Mouse (Mus musculus): ENCODE measurements at regions not wholly inside any gene's neighbourhood (a gene's known extent, or its start where the extent isn't known, plus 50 kb on each side); places are given as distances from the start of the nearest gene placed in this dataset.

DNA sequence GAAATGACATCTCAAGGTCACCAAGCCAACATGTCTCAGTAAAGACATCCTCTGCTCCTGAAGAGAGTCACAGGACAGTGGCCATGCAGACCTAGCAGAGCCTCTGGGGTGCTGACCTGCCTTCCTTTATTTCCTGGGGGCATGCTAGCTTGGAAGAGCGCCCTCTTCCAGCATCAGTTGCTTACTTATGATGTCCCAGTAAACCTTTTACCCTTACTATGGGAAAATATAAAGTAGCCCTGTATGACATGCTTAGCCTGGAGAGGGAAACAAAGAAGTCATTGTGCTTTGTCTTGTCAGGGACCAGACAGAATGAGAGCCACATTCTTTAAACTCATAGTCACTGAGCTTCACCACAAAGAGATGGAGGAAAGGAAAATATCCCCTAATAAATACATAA lies 82.9 kb downstream of the Postn start:
- peak; percentile 18 for DNase-seq

DNA sequence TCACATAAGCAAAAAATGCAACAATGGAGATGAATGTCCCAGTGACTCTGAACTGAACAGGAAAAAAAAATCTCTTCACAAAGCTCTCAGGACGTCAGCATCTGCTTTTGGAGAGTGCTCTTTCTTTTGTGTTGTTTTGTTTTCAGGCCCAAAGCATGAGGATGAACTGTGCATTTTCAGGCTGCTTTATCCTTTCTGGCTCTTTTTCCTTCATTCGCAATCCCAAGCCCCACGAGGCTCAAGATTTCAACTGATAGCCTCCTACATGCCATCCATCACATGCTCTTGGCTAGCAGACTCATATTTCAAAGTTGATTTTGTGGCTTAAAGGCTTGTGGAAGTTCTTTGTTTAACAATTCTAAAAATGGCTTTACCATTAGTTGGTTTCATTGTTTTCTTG lies 86.0 kb downstream of the Postn start:
- DNase-seq = peak; percentile 54

DNA sequence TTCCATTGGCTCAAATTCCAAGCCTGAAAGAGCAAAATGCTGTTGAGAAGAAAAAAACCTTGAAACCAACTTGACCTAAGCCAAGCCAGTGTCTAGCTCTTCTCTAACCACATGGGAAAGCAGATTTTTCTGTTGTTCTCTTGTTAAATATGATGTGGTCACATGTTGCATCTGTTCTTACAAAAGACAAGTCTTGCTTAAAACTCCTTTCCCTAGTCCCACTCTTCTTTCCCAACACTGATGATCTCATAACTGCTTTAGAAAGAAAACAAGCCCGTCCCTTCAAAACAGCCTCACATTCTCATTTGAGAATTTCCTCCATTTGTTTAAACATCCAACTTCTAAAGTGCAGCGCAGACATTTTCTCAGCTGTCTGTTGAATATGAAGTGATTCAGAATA lies 96.5 kb downstream of the Postn start:
- DNase-seq = peak; percentile 2

DNA sequence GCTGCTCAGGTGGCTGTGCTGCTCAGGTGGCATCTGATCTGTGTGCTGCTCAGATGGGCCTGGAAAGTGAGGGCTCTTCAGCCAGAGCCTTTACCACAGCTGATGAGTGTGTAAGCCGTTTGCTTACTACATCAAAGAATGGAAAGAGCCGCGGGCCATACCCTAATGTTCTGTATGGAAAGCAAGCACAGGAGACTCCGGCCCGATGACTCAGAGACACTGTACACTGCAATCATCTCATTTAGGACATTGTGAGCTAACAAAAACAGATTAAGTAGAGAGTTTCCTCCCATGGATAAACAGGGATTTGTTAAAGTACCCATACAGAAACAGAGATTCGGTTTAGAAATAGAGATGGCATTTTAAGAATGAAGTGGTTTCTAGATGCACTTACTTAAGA lies 100.5 kb downstream of the Postn start:
- DNase-seq = peak; percentile 82

DNA sequence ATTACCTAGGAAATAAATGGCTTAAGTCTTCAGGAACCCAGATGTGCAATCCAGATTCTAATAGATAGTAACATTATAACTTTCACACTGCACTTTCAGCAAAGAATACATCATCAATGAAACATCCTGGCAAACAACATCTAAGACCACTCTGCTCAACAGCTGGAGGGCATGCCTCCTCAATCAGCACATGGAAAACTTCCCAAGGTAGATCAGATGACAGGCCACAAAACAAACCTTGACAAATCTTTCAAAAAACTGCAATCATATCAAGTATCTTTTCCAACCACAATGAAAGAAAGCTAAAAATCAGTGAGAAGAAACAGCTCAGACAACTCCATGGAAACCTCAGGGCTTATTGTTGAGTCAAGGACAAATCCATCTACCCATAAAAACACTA lies 105.2 kb downstream of the Postn start:
- no peak for DNase-seq

DNA sequence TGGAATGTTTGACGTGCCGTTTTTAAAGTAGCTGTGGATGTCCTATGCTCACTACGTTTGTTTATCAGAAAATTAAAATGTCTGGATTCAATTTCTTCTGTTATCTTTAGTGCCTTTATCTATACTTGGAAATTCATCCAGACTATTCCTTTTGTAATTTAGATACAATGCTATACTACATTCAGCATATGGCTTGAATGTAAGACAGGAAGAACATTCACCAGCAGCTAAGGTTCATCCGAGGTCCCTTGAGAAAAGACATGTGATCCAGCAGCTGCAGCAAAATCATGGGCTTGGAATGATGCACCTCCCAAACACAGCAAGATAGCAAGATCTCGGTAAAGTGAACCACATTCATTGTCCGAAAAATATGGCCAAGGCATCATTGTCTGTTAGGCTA lies 113.3 kb downstream of the Postn start:
- no peak for DNase-seq

DNA sequence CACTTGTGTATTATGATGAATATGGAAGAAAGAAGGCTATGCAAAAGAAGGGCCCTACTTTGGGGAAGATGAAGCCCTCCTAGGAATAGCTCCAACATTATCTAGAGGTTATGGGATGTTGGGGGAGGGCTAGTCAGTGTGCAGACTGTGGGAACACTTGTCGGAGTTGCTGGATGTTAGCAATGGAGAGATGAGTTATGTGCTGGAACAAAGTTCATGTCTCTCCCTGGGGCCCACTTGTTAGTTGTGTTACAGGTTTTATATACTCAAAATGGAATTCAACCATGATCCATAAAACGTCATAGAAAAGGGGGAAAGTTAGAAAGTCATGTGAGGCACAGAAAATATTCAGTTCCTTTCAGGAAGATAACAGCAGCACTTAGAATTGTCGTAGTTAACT lies 115.0 kb downstream of the Postn start:
- no peak for DNase-seq

DNA sequence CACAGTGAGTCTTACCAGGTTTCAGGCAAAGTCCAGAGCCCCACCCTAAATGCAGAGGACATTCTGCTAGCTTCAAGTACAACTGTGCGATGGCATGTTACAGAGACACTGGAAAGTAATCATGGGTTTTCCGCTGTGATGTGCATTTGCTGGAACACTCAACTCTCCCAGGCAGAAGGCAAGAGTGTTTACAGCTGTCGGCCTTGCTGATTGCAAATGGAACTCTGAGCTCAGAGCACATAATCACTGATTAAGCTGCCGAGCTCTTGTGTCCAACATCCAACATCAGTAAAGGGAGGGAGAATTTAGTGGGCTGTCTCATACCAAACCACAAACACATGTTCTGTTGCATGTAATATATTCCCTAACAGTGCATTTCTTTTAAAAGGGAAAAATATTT lies 117.1 kb downstream of the Postn start:
- peak; percentile 97 for DNase-seq

DNA sequence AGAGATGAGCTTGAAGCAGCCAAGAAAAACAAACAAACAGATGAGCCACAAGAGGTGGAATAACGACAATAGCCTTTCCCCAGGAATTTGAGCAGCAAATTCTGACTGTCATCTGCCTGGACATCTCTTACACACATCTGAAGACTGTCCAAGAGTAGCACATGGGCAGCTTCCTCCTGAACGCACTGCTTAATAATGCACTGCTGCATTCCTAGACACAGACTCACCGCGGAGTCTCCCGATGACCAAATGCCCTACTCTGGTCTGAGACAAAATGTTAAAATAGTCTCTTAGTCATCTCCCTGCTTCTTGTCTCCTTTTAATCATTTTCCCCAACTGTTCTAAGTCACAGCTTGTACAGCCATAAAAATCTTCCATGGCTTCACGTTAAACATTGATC lies 119.3 kb downstream of the Postn start:
- DNase-seq = peak; percentile 91

DNA sequence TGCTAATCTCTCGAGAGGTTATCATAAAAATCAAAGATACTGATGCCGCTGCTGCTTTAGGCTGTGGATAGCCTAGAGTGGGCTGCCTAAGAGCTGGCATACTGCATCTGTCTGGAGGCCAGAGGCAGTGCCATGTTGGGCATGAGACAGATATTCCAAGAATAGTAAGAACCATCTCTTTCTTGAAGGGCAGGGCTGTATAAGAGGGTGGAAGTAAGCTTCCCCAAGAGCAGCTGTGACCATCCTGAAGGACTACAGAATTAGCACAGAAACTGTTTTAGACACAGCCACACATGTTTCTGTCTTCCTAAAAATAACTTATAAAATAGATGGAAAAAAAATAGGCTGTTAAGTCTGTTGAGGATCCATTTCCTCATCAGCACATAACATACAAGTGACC lies 126.4 kb downstream of the Postn start:
- no peak for DNase-seq

DNA sequence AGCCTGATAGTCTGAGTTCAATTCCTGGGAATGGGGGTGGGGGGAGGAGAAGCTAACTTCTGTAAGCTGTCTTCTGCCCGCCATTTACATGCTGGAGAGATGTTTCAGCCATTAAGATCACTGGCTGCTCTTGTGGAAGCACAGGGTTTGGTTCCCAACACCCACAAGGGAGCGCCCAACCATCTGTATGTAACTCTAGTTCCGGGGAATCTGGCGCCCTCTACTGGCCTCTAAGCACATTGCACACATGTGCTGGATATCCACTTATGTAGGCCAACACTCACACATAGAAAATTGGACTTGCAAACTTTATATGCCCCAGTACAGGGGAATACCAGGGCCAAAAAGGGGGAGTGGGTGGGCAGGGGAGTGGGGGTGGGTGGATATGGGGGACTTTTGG lies 126.9 kb downstream of the Postn start:
- no peak for DNase-seq

DNA sequence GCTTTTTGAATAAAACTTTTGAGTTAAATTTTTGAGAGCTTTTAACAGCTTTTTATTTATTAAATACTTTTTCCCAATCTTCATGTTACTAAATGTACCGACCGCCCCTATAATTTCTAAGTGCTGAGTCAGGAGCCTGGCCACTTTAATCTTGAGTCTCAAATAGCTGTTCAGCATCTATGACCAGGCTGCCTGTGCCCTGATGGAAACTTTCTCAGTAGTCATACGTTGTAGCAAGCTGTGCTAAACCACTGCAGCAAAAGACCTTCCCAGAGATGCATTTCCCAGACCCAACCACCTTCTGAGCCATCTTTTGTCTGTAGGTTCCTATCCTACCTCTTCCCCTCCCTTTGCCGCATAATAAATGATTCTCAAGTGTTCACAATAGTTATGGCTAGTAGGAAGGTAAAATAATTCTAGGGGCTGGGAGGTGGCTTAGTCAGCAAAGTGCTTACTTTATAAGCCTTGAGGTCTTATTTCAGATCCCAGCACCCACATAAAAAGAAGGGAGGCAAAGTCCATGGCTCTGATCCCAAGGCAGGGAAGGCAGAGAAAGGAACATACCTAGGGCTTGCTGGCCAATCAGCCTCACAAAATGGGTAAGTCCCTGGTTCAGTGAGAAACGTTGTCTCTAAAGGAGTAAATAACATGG lies 129.5 kb downstream of the Postn start:
- no peak for DNase-seq

DNA sequence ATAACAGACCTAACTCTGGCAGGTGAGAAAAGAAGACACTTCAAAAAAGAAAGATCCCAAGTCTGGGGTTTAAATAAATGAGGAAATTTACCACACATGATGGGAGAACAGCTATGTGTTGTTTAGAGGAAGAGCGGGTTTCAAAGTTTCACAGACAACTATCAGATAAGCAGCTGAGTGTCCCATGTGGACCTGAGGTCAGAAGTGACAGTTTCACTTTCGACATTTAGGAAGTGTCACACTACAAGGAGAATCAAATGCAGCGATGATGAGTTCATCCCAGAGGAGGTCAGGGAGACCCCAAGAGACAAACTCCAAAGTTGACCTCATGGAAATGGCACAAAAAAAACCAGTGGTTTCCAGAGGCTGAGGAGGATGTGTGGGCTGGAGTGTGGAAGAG lies 132.7 kb downstream of the Postn start:
- no peak for DNase-seq

DNA sequence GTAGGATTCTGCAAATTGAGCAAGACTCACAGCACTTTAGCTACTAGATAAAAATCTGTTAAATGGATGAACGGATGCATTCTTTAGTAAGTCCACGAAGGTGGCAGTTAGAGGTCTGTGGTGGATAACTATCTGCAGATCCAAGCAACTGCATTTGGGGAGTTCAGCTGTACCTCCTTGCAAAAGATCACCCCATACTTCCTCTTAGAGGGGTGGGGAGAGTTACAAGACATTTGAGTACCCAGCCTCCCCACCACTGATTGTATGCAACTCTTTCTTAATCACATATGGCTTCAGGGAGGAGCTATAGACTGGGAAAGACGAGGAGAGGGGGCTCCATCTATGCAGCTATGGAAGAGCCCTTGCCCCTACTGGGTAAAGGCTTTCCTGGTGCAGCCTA lies 144.1 kb downstream of the Postn start:
- DNase-seq = no peak

DNA sequence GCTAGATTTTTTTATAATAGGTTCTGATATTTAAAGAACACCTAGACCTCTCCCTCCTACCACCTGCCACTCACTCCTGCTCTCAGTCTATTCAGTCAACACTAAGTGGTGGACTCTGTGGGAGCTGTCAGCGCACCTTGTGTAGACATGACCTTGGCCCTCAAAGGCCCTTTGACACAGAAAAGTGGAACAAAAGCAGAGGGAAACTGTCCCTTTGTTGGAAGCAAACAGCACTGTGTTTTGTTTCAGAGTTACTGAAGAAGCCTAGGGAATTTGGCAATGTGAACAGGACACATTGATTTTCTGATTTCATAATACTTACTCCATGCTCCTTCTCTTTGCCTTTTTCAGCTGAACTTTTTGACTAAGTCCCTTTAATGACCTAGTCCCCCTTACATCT lies 146.7 kb downstream of the Postn start:
- DNase-seq = no peak

DNA sequence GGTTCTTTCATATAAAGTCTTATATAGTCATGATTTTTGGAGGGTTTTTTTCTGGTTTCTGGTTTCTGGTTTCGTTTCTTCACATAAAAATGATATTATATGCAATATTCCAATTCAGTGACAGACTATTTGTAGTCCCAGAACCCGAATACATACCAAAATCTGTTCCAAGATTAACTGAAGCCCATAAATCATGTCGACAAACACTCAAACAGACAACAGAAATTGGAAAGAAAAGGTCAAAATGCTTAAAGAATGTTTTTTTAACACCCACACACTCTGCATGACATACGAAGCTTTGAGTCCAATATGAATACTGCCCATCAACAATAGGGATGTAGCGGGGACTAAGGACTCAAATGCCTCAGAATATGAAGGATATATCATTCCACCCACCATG lies 148.0 kb downstream of the Postn start:
- no peak for DNase-seq

DNA sequence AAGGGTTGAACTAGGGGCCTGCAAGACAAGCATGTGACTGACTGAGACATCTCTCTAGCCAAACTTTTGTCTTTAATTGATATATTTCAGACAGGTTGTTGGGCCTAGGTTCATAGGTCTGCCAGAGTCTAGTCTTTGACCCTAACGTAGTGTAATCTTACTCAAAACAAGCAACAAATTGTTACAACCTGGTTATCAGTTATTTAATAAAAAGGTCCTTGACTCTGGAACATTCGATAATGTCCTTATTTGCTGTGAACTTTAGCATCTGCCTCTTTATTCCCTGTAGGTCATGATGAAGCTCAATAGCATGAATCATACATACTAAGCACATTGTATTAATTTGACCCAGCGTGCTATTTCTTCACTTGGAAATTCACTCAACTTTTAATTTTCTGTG lies 156.3 kb downstream of the Postn start:
- no peak for DNase-seq

DNA sequence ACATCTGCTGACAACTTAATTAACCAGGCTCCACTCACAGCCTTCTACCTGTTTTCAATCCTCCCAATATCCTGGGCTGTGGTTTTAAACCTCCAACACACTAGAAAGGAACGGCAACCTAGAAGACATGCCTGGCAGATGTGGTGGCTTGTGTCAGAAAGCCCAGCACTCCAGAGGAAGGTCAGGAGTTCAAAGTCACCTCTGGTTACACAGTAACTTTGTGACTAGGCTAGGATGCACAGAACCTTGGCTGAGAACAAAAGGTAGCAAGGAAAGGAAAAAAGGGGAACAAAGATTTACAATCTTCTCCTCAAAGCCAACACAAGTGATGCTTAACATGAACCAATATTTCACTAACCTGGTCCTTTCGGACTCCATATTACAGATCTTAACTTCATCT lies 161.8 kb downstream of the Postn start:
- DNase-seq = no peak

DNA sequence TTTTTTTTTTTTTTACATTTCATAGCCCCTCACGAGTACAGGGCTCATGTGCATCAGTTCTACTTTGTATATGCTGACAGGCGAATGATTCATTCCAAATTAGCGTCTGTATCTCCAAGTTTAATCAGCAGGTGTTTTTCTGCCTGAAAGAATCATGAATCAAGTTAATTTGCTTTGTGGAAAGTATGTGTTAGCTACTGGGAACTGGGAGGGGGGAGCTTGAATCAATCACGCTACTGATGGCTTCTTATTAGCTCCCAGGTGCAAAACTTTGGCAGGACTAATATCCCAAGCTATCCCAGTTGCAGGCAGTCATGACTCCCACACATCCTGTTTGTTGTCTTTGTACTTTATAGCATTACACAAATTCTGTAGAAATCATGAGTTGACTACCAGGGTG lies 165.7 kb downstream of the Postn start:
- DNase-seq = no peak

DNA sequence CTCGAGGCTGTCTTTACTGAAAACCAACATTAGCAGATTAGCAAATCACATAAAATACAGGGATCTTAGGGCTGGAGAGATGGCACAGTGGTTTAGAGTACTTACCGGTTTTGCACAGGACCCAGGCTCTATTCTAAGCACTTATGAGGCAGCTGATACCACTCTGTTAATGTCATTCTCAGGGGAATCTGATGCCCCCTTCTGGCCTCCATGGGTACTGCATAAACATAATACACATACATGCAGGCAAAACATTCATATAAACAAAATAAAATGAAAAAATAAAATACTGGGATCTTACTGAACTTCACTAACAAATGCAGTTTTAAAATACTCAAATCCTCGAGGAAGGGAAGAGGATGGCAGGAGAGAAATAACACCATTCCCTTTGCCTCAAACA lies 164.3 kb upstream of the Supt20 start:
- DNase-seq = no peak

DNA sequence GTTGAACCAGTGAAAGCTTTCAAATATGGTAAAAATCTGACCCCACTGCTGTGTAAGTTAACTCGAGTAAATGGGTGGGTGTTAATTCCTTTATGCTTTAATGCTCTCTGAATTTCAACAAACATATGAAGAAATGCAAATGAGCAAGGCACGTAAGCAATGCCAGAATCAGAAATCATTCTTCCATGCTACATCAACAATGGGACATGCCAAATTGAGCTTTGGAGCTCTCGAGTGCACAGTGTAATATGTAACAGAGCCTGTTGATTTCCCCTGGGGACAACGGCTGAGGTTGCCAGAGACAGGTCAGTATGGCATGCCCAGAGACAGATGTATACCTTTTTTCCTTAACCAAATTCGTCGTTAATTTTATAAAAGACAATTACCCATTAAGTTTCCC lies 162.4 kb upstream of the Supt20 start:
- DNase-seq = no peak

DNA sequence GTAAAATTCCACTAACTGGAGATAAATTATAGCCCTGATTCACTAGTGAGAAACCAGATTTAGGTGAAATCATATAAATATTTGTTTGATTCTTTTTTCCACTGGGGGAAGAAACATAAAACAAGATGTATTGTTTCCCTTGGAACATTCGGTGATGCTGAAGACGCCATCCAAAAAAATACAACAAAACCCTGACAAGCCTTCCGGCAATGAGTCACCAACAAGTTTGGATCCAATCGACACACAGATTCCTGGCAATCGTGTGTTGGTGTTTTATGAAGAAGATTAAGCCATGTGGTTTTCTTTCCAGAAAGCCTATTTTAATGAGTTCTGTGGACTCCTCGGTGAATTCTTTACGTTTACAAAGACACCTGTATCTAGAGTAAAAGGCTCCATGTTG lies 157.2 kb upstream of the Supt20 start:
- DNase-seq = no peak

DNA sequence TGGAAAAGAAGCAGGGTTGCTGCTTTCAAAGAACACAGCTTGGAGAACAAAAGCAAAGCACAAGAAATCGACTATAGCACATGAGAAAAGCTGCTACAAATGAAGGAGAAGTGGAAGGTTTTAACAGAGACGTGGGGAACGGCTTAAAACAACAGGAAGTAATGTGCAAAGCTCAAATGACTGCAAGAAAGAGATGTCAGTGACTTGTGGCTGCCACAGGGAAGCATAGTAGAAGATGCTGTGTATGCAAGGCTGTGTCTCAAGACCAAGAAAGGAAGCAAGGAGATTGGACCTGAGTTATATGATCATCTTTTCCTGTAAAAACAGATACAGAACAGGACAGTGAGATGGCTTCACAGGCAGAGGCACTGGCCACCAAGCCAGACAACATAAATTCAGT lies 154.6 kb upstream of the Supt20 start:
- DNase-seq = no peak

DNA sequence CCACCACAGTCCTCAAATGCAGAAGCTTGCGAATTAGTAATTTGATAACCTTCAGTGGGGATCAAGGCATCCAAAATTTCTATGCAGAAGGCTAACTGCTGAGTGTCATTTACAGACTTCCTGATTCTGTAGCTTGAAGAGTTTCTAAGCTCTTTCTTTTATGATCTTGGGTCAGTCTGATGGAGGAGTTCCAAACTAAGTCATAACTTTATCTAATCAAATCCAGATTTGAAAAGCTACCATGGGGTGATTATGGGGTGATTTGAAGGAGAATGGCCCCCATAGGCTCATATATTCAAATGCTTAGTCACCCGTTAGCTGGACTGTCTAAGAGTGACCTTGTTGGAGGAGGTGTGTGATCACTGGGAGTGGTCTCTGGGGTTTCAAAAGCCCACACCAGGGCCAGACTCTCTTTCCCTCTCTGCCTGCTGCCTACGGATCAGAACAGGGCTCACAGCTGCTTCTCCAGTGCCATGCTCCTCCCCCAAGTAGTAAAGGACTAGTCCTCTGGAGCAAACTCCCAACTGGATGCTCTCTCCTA lies 152.0 kb upstream of the Supt20 start:
- DNase-seq = no peak

DNA sequence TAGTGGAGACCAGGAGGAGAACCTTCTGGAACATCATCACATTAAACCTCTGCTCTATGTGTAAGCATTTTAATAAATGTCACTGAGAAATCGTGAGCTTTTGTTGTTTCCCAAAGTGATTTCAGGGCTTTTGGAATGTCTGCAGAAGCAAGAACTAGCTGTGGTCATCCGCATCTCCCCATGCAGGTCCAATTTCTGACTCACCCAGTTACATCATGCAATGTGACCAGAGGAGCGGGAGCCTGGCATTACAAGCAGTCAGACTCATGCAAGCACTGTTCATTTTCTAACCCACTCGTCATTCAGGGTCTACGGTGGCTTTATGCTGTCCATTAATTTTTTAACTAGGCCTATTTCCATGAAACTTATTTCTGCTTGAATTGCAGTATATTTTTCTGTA lies 151.2 kb upstream of the Supt20 start:
- peak; percentile 93 for DNase-seq

DNA sequence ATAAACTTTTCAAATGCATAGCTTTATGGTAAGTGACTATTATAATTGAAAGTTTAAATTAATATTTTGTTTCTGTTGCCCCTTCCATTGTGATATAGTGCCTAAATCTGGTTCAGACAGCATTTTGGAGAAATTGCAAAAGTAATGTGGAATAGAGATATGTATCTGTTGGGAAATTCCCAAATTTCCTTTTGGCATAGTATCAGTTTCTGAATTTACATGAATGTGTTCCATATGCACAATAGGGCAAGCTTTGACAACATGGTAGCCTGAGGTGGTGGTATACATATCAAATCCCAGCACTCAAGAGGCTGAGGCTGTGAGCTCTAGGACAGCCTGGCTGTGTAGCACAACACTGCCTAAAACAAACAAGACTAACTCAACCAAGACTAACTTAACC lies 147.2 kb upstream of the Supt20 start:
- no peak for DNase-seq
